Mouse (Mus musculus): ENCODE results near the gene Cse1l.

Gene Cse1l

DNA sequence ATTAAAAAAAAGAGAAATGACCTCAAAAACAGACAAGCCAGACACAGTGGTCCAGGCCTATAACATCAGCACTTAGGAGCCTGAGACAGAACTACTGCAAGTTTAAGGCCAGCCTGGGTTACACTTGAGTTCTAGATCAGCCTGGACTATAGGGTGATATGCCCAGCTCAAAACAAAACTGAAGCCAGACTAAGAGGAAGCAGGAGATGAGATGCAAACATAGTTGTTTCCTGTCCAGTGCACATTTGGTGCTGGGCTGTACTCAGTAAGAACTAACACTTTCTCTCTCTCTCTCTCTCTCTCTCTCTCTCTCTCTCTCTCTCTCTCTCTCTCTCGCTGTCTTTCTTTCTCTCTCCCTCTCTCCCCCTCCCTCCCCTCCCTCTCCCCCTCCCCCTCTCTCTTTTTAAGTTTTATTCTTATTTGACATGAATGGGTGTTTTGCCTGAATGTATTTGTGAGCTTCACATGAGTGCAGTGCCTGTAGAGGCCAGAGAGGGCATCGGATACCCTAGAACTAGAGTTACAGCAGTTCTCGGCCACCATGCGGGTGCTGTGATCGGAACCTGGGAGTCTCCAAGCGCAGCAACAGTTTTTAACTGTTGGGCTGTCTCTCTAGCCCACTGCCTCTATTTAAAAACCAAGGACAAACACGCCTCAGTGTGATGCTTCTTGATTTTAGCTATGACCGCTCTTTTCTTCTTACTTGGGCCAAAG, 4.9 kb upstream of the Cse1l start:
- peak; percentile 82 for DNase-seq (ENCODE audit: low read depth, low spot score)

DNA sequence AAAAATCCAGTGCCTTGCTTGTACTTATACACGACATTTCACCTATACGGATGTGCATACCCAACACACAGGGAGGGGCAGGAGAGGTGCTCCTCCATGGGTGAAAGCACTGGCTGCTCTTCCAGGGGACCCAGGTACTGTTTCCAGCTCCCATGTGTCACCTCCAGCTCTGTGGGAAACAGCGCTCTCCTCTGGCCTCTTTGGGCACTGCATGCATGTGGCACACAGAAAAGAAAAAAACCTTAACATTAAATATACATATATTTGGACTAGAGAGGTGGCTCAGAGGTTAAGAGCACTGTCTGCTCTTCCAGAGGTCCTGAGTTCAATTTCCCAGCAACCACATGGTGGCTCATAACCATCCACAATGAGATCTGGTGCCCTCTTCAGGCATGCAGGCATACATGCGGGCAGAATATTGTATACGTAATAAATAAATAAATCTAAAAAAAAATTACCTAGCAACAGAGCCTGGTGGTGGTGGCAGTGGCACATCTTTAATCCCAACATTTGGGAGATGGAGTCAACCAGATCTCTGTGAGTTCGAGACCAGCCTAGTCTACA, 2.0 kb upstream of the Cse1l start:
- DNase-seq (ENCODE audit: low read depth, low spot score) = no peak

DNA sequence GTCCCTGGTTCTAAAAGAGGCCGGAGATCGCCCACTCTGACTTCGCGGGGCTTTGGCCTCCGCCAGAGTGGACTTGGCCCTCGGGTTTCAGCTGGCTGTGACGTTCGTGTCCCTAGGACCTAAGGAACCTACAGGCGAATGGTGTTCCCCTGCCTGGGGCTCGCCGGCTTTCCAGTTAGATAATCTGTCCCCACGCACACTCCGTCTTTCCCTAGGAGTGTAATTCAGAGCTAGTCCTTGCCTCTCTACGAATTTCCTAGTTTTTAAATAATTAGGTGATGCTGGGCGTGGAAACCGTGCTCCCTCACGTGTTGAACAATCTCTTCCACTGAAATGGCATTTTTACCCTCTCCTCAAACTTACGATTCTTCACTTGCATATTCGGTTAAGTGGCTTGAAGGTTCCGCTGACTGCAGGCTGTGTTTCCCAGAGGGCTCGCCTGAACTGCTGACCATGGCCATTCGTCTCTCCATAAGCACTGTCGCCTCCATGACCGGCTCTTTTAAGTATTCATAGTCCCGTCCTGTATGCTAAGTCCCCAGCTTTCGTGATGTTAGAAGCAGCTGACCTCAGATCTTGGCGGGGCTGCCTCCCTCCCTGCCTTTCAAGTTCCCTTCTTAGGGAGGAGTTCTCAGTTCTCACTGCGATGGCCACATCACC, 813 bp downstream of the Cse1l start:
- DNase-seq (ENCODE audit: low read depth, low spot score) = peak; percentile 50

DNA sequence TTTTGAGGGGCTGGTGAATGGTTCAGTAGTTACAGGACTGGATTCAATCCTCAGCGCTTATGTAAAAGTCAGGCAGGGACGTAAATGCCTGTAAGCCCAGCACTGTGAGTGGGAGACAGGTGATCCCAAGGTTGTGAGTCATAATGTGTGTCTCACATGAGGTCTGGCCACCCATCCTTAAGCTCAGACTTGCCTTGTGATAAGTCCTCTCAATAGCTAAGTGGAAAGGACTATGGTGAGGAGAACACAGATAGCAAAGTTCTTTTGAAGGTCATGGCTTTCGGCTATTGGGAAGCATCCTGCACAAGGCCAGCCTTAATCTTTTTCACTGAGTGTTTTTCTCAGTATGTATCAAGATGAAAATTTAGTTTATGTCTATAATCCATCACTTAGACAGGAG, 3.9 kb downstream of the Cse1l start:
- no peak for DNase-seq (ENCODE audit: low read depth, low spot score)

DNA sequence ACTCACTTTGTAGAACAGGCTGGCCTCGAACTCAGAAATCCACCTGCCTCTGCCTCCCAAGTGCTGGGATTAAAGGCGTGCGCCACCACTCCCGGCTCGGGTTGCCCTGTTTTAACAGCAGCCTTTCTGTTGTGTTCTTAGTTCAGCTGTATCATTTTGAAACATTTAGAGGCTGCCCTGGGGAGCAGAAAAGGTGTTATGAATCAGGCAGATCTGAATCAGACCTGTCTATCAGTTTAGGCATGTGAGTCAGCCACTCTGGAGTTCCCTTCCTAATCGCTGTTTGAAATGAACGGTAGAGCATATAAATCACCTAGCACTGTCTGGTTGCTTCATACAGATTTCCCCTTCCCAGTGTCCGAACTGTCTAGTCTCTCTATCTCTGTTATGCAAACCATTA, 4.7 kb downstream of the Cse1l start:
- DNase-seq (ENCODE audit: low read depth, low spot score) = no peak

DNA sequence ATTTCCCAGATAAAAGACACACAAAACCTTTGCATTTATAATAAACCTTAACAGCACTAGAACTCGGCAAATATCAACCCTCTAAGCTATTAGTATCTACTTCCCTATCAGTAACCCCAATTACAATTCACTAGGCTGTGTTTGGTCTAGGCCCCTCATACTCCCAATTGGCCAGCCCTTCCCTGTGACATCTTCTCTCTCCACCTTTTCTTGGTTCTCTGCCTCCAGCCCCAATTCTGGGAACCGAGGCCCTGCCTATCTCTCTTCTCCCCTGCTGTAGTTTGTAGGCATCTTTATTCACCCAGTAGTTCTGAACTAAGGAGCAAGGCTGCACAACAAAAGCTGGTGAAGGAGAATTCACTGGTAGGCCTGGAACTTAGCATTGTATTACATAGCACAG, 18.1 kb downstream of the Cse1l start:
- DNase-seq (ENCODE audit: low read depth, low spot score) = no peak

DNA sequence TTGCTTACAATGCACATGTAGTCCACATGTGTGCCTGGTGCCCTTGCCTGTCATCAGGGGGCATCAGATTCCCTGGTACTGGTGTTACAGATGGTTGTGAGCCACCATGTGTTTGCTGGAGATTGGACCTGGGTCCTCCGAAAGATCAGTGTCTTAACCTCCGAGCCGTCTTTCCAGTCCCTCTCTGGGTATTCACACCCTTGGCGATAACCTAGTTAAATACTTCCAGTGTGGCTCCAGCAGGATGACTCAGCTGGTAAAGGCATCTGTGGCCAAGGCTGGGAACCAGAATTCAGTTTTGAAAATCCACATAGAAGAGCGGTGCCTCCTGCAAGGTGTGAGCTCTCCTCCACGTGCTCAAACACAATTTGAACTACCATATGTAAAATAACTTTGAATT, 28.1 kb downstream of the Cse1l start:
- no peak for DNase-seq (ENCODE audit: low read depth, low spot score)

DNA sequence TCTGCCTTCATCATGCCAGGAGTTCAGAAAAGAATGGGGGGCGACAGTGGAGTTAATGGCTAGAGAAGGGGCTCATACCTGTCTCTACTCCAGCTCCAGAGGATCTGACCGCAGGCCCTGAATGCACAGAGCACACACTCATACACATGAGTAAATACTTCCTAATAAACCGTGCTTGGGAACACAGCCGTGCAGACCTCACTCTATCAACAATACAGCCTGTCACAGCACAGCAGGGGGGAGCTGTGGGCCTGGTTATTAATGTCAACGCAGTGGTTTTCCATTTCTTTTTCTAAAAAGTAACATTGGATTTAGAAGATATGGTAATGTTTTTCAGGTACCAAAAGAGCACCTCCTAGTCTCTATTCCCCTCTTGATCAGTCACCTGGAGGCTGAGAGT, 28.6 kb downstream of the Cse1l start:
- DNase-seq (ENCODE audit: low read depth, low spot score) = no peak

DNA sequence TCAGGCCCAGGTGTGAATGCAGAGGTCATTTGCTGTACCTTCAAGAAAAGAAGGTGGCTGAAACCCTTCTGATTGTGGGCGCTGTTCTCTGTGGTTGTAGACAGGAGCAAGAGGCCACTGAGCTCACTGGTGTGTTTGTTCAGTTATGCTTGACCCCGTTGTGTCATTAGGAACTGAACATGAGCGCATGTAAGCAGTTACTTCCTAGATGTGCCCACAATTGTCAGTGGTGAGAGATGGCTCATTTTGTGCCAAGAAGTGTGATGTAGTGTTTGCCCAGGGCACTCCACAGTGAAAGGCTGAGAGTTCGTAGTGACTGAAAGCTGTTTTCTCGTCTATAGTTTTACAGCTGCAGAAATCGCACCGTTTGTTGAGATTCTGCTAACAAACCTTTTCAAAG, 29.7 kb downstream of the Cse1l start:
- no peak for DNase-seq (ENCODE audit: low read depth, low spot score)

DNA sequence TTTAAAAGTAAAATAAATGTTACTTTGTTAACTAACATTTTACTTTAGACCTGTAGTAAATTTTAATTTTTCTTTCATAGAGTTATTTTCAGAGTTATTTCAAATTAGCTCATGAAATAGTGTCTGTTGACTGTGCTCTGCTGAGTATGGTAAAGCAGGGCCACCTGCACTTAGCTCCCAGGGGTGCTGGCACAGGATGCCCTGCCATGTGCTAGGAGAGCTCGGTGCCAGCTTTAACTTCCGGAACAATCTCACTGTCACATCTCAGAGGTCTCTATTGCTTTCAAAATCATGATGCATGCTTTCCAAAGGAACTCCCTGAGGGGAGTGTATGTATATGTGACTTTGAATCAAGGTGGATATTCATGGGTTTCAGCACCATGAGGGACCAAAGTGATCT, 30.3 kb downstream of the Cse1l start:
- DNase-seq (ENCODE audit: low read depth, low spot score) = no peak

DNA sequence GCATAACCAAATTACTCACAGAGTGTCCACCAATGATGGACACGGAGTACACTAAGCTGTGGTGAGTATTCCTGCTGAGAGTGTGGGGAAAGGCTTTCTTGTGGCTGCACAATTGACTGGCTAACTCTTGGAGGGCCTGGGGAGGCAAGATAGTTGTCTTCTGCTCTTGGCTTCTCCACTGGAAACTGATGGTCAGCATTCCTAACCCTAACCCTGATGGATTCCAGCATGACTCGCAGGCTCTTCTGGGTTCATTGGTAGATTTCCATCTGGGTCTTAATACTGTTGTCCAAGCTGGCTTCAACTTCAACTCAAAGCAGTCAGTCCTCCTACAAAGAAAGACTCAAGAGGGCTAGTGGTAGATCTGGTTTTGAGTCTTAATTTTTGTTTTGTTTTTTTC, 37.3 kb downstream of the Cse1l start:
- DNase-seq (ENCODE audit: low read depth, low spot score) = no peak

DNA sequence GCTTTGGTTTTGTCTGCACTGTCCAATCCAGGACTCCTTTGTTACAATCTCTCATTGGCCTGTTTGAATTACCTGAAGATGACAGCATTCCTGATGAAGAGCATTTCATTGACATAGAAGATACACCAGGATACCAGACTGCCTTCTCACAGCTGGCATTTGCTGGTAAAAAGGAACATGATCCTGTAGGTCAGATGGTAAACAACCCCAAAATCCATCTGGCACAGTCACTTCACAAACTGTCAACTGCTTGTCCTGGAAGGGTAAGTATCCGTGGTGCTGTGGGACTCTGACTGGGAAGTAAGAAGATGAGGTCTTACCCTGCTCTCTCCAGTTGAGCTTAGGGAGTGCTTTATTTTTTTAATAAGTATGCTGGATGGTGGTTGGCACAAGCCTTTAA, 38.5 kb downstream of the Cse1l start:
- DNase-seq (ENCODE audit: low read depth, low spot score) = no peak

DNA sequence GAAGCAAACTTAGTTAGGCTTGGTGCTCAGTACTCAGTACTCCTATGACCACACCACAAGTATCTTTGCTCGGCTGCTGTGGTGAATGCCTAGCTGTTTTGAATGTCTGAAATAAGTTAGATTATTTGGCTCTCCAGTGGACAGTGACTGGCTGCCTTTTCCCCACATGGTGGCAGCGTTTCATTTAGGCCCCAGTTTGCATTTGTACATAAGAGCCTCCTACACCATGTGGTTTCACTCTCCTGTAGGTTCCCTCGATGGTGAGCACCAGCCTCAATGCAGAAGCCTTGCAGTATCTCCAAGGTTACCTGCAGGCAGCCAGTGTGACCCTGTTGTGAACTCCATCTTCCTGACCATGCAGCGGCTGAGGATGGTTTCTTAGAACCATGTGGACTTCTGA, 39.6 kb downstream of the Cse1l start:
- DNase-seq (ENCODE audit: low read depth, low spot score) = peak; percentile 51

DNA sequence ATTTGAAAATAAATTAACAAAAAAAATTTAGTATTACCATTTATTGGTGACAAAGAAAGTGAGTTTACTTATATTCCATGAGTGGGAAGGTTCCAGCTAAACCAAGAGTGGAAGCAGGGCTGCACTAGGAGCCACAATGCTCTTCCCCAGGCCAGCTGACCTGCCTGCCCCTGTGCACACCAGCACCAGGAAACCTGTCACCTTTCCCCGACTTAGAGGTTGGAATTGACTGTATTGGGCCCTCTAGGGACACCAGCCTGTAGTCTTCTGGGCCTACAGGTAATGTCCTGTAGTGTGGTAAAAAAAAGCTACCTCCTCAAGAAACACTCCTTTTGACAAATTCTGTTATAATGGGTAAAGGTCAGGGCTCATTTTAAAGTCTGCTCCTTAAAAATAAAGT, 42.4 kb downstream of the Cse1l start:
- no peak for DNase-seq (ENCODE audit: low read depth, low spot score)

DNA sequence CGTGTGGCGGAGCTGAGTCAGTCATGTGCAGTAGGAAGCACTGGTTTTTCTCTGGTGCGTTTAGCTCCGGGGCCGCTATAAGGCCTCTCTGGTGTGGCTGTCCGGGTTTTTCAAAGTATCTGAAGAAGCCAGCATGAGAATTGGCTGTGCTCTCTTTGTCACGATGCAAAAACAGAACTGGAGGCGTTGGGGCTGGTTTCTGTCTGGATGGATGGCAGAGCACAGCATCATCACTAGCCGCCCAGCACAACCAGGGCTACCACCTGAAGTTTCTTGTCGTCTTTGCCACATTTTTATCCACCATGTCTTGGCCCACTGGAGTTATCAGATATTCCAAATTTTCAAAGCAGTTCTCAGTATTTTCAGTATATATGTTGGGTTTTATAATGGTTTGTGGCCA, 43.1 kb downstream of the Cse1l start:
- DNase-seq (ENCODE audit: low read depth, low spot score) = no peak

DNA sequence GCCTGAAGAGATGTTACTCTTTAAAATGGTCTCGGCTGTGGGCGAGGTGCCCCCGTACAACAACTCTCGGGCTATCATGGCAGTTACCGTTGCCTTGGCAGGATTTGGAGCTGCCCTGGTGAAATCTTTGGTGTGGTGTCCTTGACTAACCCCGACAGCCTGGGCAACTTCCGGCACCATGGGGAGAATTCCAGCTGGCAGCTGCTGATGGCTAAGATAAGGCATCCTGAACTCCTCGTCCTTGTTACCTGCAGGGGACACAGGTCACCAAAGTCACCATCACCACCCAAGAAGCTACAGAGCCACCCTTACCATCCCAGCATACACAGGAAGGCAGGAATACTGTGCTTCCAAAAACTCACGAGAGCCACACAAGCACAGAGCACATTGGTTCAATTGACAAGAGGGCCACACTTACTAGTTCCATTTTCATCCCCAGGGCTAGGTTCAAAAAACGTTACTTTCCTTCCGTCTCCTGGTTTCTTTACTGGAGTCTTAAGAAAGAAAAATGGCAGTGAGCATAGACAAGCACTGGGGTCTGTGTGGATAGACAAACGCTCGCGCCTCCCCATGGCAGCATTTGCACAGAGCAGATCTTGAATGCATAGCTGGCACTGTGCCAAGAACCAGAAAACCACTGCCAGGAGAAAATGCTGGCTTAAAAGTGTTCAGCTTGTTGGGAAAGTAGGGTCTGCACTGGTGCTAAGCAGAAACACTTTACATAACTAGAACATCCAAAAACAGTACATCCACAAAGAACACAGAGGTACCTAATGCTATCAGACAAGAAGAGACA, 45.2 kb downstream of the Cse1l start:
- no peak for DNase-seq (ENCODE audit: low read depth, low spot score)

DNA sequence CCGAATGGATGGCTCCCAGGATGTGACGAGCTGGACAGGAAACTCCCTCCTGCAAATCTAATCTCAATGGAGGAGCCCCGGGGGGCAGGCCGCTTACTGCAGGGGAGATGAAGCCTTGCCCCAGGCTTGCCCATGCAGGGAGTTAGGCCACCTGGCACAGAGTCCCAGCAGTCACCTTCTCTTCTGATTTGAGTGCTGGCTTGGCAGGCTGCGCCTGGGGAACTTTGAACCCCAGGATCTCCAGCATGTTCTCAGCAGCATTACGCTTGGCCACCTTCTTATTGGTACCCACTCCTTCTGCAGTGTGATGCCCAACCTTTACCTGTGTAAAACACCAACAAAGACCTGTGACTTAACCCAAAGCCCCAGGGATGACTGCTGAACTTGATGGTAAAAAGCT, 46.3 kb downstream of the Cse1l start:
- no peak for DNase-seq (ENCODE audit: low read depth, low spot score)

DNA sequence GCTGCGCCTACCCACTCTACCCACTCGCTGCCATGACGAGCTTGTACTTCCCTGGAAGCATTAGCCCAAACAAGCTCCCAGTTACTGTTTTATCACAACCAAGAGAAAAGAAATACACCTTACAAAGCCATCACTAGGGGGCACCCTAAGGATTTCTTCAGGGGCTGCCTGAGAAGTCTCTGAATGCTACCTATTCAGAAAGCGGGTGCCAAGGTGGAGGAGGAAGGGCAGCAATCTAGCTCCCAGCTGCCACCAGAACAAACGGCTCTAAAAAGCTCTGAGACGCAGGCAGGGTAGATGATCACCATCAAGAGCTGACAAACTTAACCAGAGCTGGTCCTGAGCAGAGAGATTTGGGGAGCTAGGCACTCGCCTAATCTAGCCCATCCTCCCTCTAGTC, 51.0 kb downstream of the Cse1l start:
- peak; percentile 82 for DNase-seq (ENCODE audit: low read depth, low spot score)

DNA sequence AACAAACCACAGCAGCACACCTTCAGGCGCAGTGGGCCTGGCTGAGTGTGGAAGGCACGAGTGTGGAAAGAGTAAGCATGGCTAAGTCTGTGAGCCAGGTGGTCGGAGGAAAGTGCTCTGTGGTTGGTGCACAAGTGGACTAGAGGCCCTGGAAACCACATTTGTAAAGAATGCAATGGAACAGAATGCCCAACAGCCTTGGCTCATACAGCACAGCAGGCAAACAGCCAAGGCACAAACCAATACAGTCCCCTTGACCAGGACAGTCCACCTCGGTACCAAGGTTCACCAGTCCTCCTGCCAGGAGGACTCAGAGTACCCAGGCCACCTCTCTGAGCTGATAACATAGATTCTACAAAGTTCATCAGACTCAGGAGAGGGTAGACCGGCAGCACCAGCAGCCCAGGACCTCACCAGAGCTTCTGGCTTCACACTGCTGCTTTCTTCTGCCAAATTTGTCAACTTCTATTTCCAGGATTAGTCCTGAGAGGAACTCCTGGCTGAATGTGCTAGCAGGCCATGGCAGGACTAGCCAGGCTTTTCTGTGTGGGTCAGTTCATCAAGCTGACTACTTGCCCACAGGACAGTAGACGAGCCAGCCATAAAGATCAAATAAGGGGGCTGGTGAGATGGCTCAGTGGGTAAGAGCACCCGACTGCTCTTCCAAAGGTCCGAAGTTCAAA, 54.9 kb downstream of the Cse1l start:
- DNase-seq (ENCODE audit: low read depth, low spot score) = no peak

DNA sequence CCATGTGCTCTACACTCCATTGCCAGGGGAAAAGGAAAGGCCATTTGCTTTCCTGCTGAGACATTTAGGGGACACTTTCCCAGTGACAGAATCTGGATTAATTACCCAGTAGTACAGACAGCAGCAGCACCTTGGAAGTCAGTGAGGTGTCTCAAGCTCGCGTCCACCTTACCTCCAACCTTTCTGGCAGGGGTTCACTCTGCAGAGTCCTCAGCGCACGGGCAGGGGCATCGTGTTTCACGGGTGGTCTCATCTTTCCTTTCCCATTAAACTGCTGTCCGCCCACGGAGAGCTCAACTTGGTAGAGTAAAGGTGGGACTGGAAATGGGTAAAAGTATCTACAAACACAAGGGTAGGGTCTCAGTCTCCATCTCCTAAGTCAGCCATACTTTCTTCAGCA, 57.4 kb downstream of the Cse1l start:
- DNase-seq (ENCODE audit: low read depth, low spot score) = no peak

DNA sequence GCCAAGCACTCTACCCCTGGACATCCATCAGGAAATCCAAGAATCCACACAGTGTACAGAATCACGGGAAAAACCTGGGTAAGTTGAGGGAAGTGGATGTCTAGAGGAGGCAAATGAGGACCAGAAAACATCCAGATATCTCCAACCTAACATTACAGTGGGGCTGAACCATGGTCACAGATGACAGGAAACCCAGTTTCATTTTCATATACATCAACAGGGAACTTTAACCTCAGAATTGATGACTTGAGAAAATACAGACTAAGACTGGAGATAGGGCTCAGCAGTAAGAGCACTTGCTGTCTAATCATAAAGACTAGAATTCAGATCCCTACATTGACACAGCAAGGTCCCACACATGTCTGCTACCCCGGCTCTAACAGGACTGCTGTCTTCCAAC, 58.9 kb downstream of the Cse1l start:
- DNase-seq (ENCODE audit: low read depth, low spot score) = peak; percentile 44

DNA sequence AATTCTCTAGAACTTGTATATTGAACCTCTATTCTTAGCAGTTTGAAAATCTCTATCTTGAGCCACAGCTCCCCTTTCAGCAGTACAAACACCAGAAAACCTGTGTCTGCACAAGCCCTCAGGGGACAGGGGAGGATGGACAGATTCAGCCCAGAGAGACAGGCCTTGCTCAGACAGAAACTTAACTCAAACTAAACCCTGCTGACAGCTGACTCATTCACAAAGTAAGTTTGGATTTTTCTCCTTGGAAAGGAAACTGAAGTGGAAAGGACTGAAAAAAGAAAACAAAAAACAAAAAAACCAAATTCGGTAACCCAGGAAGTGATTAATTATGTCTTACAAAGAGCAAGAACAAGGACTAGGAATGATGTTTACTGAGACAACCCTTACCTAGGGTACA, 67.3 kb downstream of the Cse1l start:
- peak; percentile 62 for DNase-seq (ENCODE audit: low read depth, low spot score)
